Mouse (Mus musculus): Measurements from ENCODE around the gene Cyth3. TPM values are rescaled to one million over a fixed set of nuclear protein-coding genes. Genes with fewer than 3 reads are reported as not detected.

Gene Cyth3
- polyA plus RNA-seq, 1 experiment = 21.0 TPM

DNA sequence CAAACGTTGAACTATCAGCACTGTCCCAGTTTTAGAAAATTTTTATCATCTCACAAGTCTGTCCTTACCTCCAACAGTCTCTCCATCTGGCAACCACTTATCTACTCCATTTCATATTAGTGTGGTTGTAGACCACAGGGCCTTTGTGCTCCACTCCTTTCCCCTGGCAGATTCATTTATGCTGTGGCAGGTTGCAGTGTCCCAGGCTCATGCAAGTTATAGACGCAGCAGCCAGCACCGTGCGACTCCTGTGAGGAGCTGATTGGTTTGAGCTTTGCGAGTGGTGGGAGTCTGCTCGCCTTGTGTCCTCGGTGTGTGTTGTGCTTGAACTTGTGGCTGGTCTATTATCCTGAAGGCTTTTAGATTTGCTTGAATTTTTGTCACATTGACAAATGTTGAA lies 17.6 kb downstream of the Cyth3 start:
- Histone ChIP-seq H3K4me1 (ENCODE audit: control insufficient read depth, insufficient read depth, low read length) (peaks cover 7% of the 10 kb centered on the region), H3K27ac (ENCODE audit: insufficient read depth, low read depth, low read length) (no peak overlapping the region), H3K4me3 (ENCODE audit: insufficient read depth, low read length) (no peak overlapping the region)
- TF ChIP-seq CTCF (IDR thresholded peaks at IDR 0.05; ENCODE audit: low read depth, low read length) (no peak), POLR2A (IDR thresholded peaks at IDR 0.05; ENCODE audit: borderline replicate concordance, low read depth, low read length) (no peak)

DNA sequence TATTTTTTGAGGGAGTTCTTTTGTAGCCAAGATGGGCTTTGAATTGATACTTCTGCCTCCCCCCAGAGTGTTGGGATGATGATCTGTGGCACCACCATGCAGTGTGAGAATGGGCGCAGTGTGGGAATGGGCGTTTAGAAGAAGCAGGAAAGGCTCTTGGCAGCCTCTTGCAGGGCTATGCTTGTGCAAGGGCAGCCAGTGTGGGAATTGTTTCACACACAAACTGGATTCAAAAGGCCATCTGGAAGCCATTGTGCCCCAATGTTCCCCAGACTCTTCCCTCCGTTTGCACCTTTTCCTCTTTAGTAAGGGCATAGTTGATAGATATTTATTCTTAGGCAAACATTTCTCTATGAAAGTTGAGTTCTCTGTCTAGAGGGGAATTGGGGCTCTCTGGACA lies 19.3 kb downstream of the Cyth3 start:
- Histone ChIP-seq H3K4me1 (ENCODE audit: control insufficient read depth, insufficient read depth, low read length) (peaks cover 7% of the 10 kb centered on the region), H3K27ac (ENCODE audit: insufficient read depth, low read depth, low read length) (no peak overlapping the region), H3K4me3 (ENCODE audit: insufficient read depth, low read length) (no peak overlapping the region)
- TF ChIP-seq POLR2A (IDR thresholded peaks at IDR 0.05; ENCODE audit: borderline replicate concordance, low read depth, low read length) (no peak), CTCF (IDR thresholded peaks at IDR 0.05; ENCODE audit: low read depth, low read length) (no peak)

DNA sequence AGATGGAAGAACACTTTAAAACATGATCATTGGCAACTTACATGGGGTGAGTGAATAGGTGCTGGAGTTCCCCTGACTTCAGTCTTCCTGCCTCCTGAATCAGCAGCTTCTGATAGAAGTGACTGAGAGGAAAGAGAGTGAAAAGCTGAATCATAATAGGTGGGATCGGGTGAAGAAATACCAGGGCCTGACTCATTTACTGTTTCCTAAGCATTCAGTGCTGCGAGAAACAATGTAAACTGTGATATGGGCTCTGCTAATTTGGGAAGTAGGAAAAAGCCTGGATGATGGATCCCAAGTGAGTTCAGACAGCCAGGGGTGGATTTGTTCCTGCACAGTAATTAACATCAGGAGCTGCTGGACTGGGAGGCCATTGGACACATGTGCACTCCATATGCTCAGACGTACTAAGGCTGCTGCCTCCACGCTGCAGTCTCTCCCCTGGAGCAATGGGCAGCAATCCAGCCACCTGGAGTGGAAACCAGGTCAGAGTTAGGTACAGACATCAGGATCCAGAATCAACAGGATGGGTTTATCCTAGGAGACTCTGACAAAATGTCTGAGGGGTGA lies 20.1 kb downstream of the Cyth3 start:
- H3K4me1 ChIP-seq (ENCODE audit: control insufficient read depth, insufficient read depth, low read length) = peaks cover 7% of the 10 kb centered on the region
- no peak overlapping the region for H3K27ac ChIP-seq (ENCODE audit: insufficient read depth, low read depth, low read length)
- TF ChIP-seq CTCF (IDR thresholded peaks at IDR 0.05; ENCODE audit: low read depth, low read length) (no peak), POLR2A (IDR thresholded peaks at IDR 0.05; ENCODE audit: borderline replicate concordance, low read depth, low read length) (no peak)
- H3K4me3 ChIP-seq (ENCODE audit: insufficient read depth, low read length) = no peak overlapping the region

DNA sequence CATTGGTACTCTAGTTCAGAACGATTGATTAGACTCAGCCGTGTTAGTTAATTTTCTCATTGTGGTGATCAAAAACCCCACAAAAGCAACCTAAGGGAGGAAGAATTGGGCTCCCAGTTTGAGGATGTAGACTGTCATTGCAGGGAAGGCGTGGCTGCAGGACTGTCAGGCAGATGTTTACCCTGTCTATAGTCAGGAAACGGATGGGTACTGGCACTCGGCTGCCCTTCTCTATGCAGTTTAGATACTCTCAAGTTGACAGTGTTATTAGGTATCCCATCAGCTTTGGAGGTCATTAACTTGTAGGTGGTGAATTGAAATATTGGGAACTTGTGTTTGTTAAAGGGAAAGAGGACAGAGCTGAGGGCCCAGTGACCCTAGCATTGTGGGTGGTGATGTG lies 23.7 kb downstream of the Cyth3 start:
- Histone ChIP-seq H3K4me1 (ENCODE audit: control insufficient read depth, insufficient read depth, low read length) (peaks cover 7% of the 10 kb centered on the region), H3K27ac (ENCODE audit: insufficient read depth, low read depth, low read length) (no peak overlapping the region), H3K4me3 (ENCODE audit: insufficient read depth, low read length) (no peak overlapping the region)
- no peak for TF ChIP-seq POLR2A (IDR thresholded peaks at IDR 0.05; ENCODE audit: borderline replicate concordance, low read depth, low read length)

DNA sequence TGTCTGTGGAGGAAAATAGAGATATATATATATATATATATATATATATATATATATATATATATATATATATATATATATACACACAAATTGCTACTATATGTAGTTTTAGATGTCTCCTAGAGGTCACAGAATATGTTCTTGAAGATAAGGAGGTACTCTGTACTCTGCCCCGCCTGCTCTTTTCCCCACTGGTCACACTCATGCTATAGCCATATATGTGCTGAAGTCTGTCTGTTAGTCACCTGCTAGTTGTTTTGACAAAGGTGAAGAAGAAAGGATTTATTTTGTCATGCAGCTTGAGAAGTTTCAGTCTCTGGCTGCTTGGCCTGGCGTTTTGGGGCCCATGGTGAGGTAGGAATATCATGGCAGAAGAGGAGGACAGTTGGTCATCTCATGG lies 25.2 kb downstream of the Cyth3 start:
- Histone ChIP-seq H3K4me3 (ENCODE audit: insufficient read depth, low read length) (no peak overlapping the region), H3K4me1 (ENCODE audit: control insufficient read depth, insufficient read depth, low read length) (peaks cover 14% of the 10 kb centered on the region), H3K27ac (ENCODE audit: insufficient read depth, low read depth, low read length) (no peak overlapping the region)
- no peak for TF ChIP-seq POLR2A (IDR thresholded peaks at IDR 0.05; ENCODE audit: borderline replicate concordance, low read depth, low read length)
- no peak for TF ChIP-seq CTCF (IDR thresholded peaks at IDR 0.05; ENCODE audit: low read depth, low read length)

DNA sequence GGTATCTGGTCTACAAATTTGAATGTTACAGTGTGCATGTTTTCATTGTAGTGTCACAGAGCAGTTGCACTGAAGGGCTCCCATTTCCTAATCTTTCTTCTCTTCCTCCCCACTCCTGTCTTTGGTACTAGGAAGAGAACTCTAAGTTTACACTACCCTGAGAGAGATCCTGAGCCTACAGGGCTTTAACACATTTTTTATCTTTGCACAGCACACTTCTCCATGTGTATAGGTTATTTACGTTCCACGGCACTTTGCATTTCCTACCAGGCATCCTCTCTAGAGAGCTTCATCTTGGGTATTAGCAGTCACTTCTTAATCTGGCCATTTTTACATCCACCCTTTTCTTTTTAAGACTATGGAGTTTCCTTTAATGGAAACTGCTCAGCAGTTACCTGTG lies 25.8 kb downstream of the Cyth3 start:
- no peak for TF ChIP-seq CTCF (IDR thresholded peaks at IDR 0.05; ENCODE audit: low read depth, low read length)
- no peak for TF ChIP-seq POLR2A (IDR thresholded peaks at IDR 0.05; ENCODE audit: borderline replicate concordance, low read depth, low read length)
- no peak overlapping the region for H3K27ac ChIP-seq (ENCODE audit: insufficient read depth, low read depth, low read length)
- H3K4me3 ChIP-seq (ENCODE audit: insufficient read depth, low read length) = no peak overlapping the region
- peaks cover 11% of the 10 kb centered on the region for H3K4me1 ChIP-seq (ENCODE audit: control insufficient read depth, insufficient read depth, low read length)

DNA sequence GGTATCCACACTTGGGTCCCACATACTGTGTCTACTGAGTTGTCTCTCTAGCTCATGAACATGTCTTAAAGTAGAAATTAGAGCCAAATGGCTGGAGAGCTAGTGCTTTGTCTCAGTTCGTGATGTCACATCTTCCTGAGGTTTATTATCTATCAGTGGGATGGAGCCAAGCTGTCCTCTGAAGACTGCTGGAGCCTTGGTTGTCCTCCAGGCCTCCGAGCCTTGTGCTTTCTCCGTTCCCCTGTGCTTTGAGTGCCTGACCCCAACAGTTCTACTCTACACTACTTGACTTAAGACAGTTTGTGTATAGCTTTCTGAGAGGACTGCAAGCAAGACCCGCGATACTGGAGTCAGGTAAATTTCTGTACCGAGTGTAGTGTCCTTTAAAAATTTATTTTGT lies 26.9 kb downstream of the Cyth3 start:
- TF ChIP-seq POLR2A (IDR thresholded peaks at IDR 0.05; ENCODE audit: borderline replicate concordance, low read depth, low read length) = no peak
- no peak for TF ChIP-seq CTCF (IDR thresholded peaks at IDR 0.05; ENCODE audit: low read depth, low read length)
- H3K4me3 ChIP-seq (ENCODE audit: insufficient read depth, low read length) = no peak overlapping the region
- no peak overlapping the region for H3K27ac ChIP-seq (ENCODE audit: insufficient read depth, low read depth, low read length)
- H3K4me1 ChIP-seq (ENCODE audit: control insufficient read depth, insufficient read depth, low read length) = peaks cover 11% of the 10 kb centered on the region

DNA sequence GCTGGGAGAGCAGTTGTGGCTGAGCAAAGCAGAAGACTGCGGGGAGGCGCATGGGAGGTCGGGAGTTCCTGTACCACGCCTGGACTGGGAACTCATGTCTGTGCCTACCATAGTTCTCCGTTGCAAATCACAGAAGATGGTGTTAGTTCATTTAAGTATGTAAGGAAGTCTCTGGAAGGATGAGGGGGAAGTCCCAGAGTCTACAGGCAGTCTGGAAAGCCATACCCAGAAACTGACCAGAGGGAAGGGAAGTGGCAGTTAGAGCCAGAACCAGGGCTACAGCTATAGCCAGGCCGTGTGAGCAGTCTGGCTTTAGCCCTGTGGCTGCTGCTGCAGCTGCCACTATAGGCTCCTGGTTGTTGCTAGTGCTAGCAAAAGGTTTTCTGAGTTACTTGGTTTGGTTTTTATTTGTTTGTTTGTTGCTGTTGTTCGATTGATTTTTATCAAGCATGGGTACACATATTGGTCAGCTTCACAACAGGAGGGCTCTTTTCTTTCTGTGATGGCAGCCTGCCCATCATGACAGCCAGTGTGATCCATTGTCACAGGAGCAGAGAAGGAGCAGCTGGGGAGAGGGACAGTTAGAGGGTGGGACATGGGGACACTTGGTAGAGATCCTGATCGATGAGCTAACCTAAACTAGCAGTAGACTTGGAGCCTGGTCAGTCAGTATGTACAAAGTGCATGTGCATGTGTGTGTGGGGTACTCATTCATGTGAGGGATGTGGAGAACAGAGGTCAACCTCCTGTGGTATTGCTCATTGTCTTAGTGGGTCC lies 29.8 kb downstream of the Cyth3 start:
- no peak for TF ChIP-seq CTCF (IDR thresholded peaks at IDR 0.05; ENCODE audit: low read depth, low read length)
- no peak for TF ChIP-seq POLR2A (IDR thresholded peaks at IDR 0.05; ENCODE audit: borderline replicate concordance, low read depth, low read length)
- Histone ChIP-seq H3K4me1 (ENCODE audit: control insufficient read depth, insufficient read depth, low read length) (peaks cover 14% of the 10 kb centered on the region), H3K4me3 (ENCODE audit: insufficient read depth, low read length) (no peak overlapping the region), H3K27ac (ENCODE audit: insufficient read depth, low read depth, low read length) (0 out of 2 replicates have a peak overlapping the region, but pooled peaks have one; percentile 2)

DNA sequence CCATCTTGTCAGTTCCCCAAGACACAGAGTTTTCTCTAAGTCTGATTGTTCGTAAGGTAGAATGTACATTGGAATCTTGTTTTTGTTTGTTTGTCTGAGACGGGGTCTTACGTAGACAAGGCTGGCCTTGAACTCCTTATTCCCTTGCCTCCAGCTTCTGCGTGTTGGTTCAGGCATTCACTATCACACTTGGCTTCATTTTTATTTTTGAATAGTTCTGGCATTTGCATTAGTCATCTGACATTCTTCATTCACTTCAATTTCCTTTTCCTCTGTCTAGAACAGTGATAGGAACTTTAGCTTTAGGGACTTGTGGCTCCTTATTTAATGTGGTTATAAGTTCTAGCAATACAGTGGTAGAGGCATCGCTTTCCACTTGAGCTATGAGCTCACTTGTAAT lies 31.2 kb downstream of the Cyth3 start:
- Histone ChIP-seq H3K27ac (ENCODE audit: insufficient read depth, low read depth, low read length) (no peak overlapping the region), H3K4me1 (ENCODE audit: control insufficient read depth, insufficient read depth, low read length) (peaks cover 14% of the 10 kb centered on the region), H3K4me3 (ENCODE audit: insufficient read depth, low read length) (no peak overlapping the region)
- TF ChIP-seq POLR2A (IDR thresholded peaks at IDR 0.05; ENCODE audit: borderline replicate concordance, low read depth, low read length) (no peak), CTCF (IDR thresholded peaks at IDR 0.05; ENCODE audit: low read depth, low read length) (no peak)

DNA sequence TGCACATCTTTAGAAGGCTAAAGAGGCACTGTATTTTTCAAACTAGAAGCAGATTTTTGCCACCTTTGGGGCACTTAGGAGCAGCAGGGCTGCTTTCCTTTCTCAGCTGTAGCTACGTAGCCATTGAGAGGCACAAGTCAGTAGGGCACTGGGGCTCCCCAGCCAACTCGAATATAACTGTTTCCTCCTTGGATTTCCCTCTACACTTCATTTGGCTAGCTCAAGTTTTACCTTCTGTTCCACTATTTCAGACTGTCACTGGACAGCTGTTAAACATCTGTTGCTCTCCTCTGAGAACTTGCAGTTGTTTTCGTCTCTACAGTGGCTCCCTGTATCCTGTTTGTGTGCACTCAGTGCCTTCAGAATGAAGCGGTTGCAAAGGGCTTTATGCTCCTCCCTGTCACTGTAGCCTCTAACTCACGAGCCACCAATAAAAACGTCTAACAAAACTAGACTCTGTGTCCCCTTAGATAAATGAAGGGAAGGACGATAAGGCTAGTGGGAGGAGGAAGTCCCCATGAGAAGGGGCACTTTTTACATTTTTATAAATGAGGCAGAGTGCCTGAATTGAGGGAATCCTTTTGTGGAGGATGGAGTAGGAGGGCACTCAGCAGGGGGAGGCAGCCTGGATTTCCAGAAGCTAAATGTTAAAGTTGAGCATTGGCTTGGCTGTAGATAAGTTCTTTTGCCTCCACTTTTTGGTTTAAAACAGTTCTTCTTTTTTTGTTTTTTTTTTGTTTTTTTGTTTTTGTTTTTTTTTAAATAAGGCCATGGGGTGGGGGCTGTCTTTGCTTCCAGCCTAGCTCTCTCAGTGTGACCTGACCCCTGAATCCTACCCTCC lies 32.6 kb downstream of the Cyth3 start:
- Histone ChIP-seq H3K27ac (ENCODE audit: insufficient read depth, low read depth, low read length) (no peak overlapping the region), H3K4me1 (ENCODE audit: control insufficient read depth, insufficient read depth, low read length) (peaks cover 14% of the 10 kb centered on the region), H3K4me3 (ENCODE audit: insufficient read depth, low read length) (no peak overlapping the region)
- no peak for TF ChIP-seq POLR2A (IDR thresholded peaks at IDR 0.05; ENCODE audit: borderline replicate concordance, low read depth, low read length)
- no peak for TF ChIP-seq CTCF (IDR thresholded peaks at IDR 0.05; ENCODE audit: low read depth, low read length)
